Mouse (Mus musculus): Measurements from ENCODE around the gene Lbx1. TPM values are rescaled to one million over a fixed set of nuclear protein-coding genes. Genes with fewer than 3 reads are reported as not detected.
A peak's percentile ranks its signal among the peaks of the same experiment; 100 is the strongest.

Gene Lbx1
- total and polyA plus RNA-seq, 3 experiments: not detected

DNA sequence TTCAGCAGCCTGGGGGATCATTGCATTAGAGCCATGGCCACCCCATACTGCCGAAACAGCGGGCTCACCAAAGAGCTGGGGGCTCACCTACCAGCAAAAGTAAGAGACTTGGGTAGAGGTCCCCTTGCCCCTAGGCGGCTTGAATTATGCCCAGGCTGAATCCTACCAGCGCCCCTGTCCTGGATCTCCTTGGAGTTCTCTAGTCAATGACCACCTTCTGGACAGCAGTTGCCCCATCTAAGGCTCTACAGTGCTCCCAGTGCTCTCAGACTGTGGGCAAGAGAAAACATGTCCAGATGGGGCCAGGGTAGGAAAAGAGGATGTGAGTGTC is 6.4 kb upstream of the Lbx1 start:
- H3K36me3 ChIP-seq (replicated peaks): no peaks in the 10 kb centered on the region
- peaks cover 36% of the 10 kb centered on the region for H3K27me3 ChIP-seq (ENCODE audit: insufficient read depth, low read length)
- TF ChIP-seq GATA1 (IDR thresholded peaks at IDR 0.05; ENCODE audit: borderline replicate concordance, low read length) (no peak), TAL1 (conservative IDR thresholded peaks at IDR 0.05; ENCODE audit: low read depth, low read length) (no peak), GATA2 (IDR thresholded peaks at IDR 0.05; ENCODE audit: borderline replicate concordance, low read depth, low read length) (no peak), POLR2AphosphoS5 (IDR thresholded peaks at IDR 0.05; ENCODE audit: insufficient replicate concordance, low read depth, low read length) (no peak), CTCF (IDR thresholded peaks at IDR 0.05; ENCODE audit: low read depth, low read length) (no peak)
- DNase-seq (ENCODE audit: low spot score): no peak
- no peaks in the 10 kb centered on the region for H3K4me1 ChIP-seq (ENCODE audit: insufficient read depth, low read depth, low read length)
- H3K9me3 ChIP-seq (replicated peaks): no peaks in the 10 kb centered on the region
- no peak for ATAC-seq (ENCODE audit: extremely low read depth, insufficient number of reproducible peaks, low FRiP score, poor library complexity, severe bottlenecking)
- no peak overlapping the region for H3K4me3 ChIP-seq (ENCODE audit: low read depth, low read length)

DNA sequence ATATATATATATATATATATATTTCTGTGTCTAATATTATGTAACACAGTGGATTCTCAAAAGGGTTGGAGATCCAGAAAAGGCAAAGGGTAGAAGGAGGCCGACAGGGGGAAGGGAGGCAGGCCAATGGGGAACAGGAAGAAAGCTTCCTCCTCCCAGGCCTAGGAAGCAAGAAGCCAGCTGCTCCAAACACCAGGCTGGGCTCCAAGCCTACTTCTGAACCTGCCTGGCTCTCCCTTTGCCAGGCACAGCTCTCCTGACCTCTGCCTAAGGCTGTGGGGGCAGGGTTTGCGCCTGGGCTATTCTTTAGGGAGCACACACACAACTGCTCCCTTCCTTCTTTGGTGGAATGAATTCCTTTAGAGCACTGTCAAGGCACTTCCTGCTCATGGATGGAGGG is 4.4 kb upstream of the Lbx1 start:
- Histone ChIP-seq H3K4me1 (ENCODE audit: insufficient read depth, low read depth, low read length) (no peaks in the 10 kb centered on the region), H3K27me3 (ENCODE audit: insufficient read depth, low read length) (peaks cover 42% of the 10 kb centered on the region), H3K4me3 (ENCODE audit: low read depth, low read length) (no peak overlapping the region), H3K36me3 (replicated peaks) (no peaks in the 10 kb centered on the region), H3K9me3 (replicated peaks) (peaks cover 17% of the 10 kb centered on the region)
- no peak for DNase-seq (ENCODE audit: low spot score)
- TF ChIP-seq GATA1 (IDR thresholded peaks at IDR 0.05; ENCODE audit: borderline replicate concordance, low read length): no peak
- TF ChIP-seq GATA2 (IDR thresholded peaks at IDR 0.05; ENCODE audit: borderline replicate concordance, low read depth, low read length): no peak
- TF ChIP-seq POLR2AphosphoS5 (IDR thresholded peaks at IDR 0.05; ENCODE audit: insufficient replicate concordance, low read depth, low read length): no peak
- no peak for ATAC-seq (ENCODE audit: extremely low read depth, insufficient number of reproducible peaks, low FRiP score, poor library complexity, severe bottlenecking)

DNA sequence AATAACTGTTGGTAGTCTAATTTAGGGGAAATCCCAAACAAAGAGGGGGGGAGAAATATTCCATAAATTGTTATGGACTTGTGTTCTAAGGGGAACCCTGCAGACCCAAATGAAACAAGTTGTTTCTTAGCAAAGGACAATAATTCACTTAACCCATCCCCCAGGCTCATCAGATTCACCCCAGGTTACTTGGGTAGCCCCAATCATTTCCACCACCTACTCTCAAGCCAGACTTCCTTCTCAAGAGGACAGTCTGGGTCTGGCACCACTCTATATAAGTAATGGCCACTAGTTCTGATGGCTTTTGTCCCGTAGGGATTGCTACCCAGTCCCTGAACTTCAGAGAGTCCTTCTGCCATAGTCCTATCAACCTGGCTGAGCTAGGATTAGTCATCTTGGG is 3.6 kb upstream of the Lbx1 start:
- Histone ChIP-seq H3K9me3 (replicated peaks) (peaks cover 25% of the 10 kb centered on the region), H3K27me3 (ENCODE audit: insufficient read depth, low read length) (peaks cover 46% of the 10 kb centered on the region), H3K36me3 (replicated peaks) (no peaks in the 10 kb centered on the region), H3K4me1 (ENCODE audit: insufficient read depth, low read depth, low read length) (no peaks in the 10 kb centered on the region), H3K4me3 (ENCODE audit: low read depth, low read length) (no peak overlapping the region)
- no peak for ATAC-seq (ENCODE audit: extremely low read depth, insufficient number of reproducible peaks, low FRiP score, poor library complexity, severe bottlenecking)
- DNase-seq (ENCODE audit: low spot score): no peak
- no peak for TF ChIP-seq TAL1 (conservative IDR thresholded peaks at IDR 0.05; ENCODE audit: low read depth, low read length)
- no peak for TF ChIP-seq CTCF (IDR thresholded peaks at IDR 0.05; ENCODE audit: low read depth, low read length)
- TF ChIP-seq GATA1 (IDR thresholded peaks at IDR 0.05; ENCODE audit: borderline replicate concordance, low read length): no peak
- TF ChIP-seq GATA2 (IDR thresholded peaks at IDR 0.05; ENCODE audit: borderline replicate concordance, low read depth, low read length): no peak
- TF ChIP-seq POLR2AphosphoS5 (IDR thresholded peaks at IDR 0.05; ENCODE audit: insufficient replicate concordance, low read depth, low read length): no peak

DNA sequence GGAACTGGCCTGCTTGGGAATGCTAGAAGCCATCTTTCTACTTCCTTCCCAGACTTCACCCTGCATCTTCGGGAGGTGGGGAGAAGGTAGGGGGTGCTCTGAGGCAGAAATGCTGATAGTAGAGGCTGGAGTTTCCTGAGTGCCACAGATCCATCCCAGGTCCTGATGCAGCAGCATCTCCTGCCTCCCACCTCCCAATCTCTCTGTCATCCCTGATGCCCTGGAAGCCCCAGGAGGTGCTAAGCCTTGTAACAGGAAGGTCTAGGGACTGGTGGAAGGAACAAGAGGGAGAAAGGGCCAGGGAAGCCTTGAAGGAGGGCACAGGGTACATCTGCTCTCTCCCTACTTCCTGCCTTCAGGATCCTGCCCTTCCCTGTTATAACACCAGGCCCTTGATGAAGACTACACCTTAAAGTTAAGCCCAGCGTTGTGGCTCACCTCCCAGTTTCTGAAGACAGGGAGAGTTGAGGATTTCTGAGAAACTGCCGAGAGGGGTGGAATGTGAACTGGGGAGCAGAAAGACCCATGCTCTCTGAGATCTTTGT is 2.1 kb upstream of the Lbx1 start:
- peaks cover 44% of the 10 kb centered on the region for H3K27me3 ChIP-seq (ENCODE audit: insufficient read depth, low read length)
- DNase-seq (ENCODE audit: low spot score): no peak
- no peak overlapping the region for H3K4me3 ChIP-seq (ENCODE audit: low read depth, low read length)
- ATAC-seq (ENCODE audit: extremely low read depth, insufficient number of reproducible peaks, low FRiP score, poor library complexity, severe bottlenecking): no peak
- H3K4me1 ChIP-seq (ENCODE audit: insufficient read depth, low read depth, low read length): no peaks in the 10 kb centered on the region
- TF ChIP-seq GATA1 (IDR thresholded peaks at IDR 0.05; ENCODE audit: borderline replicate concordance, low read length): no peak
- no peak for TF ChIP-seq GATA2 (IDR thresholded peaks at IDR 0.05; ENCODE audit: borderline replicate concordance, low read depth, low read length)
- no peaks in the 10 kb centered on the region for H3K36me3 ChIP-seq (replicated peaks)
- H3K9me3 ChIP-seq (replicated peaks): peaks cover 34% of the 10 kb centered on the region

DNA sequence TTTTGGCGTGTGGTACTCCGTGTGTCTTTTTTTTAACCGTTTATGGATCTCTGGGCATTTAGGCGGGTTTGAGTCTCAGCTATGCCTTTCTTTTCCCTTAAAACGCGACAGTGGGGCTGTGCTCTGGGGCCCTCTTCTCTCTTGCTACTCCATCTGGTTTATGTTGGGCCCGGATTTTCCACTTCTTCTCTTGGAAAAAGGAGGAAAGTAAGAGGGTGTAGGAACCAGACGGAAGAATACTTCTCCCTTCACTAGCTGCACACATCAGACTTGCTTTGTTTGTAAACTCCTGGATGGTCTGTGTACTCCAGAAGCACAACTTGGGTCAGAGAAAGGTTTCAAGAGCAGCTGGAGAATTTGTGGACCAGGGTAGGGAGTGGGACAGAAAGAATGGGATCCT is 1.5 kb upstream of the Lbx1 start:
- no peak overlapping the region for H3K4me3 ChIP-seq (ENCODE audit: low read depth, low read length)
- no peaks in the 10 kb centered on the region for H3K4me1 ChIP-seq (ENCODE audit: insufficient read depth, low read depth, low read length)
- DNase-seq (ENCODE audit: low spot score) (no peak), ATAC-seq (ENCODE audit: extremely low read depth, insufficient number of reproducible peaks, low FRiP score, poor library complexity, severe bottlenecking) (no peak)
- peaks cover 40% of the 10 kb centered on the region for H3K9me3 ChIP-seq (replicated peaks)
- peaks cover 43% of the 10 kb centered on the region for H3K27me3 ChIP-seq (ENCODE audit: insufficient read depth, low read length)
- TF ChIP-seq POLR2AphosphoS5 (IDR thresholded peaks at IDR 0.05; ENCODE audit: insufficient replicate concordance, low read depth, low read length): no peak
- TF ChIP-seq GATA2 (IDR thresholded peaks at IDR 0.05; ENCODE audit: borderline replicate concordance, low read depth, low read length): no peak
- TF ChIP-seq GATA1 (IDR thresholded peaks at IDR 0.05; ENCODE audit: borderline replicate concordance, low read length): no peak
- no peak for TF ChIP-seq TAL1 (conservative IDR thresholded peaks at IDR 0.05; ENCODE audit: low read depth, low read length)
- TF ChIP-seq CTCF (IDR thresholded peaks at IDR 0.05; ENCODE audit: low read depth, low read length): no peak
- no peaks in the 10 kb centered on the region for H3K36me3 ChIP-seq (replicated peaks)

DNA sequence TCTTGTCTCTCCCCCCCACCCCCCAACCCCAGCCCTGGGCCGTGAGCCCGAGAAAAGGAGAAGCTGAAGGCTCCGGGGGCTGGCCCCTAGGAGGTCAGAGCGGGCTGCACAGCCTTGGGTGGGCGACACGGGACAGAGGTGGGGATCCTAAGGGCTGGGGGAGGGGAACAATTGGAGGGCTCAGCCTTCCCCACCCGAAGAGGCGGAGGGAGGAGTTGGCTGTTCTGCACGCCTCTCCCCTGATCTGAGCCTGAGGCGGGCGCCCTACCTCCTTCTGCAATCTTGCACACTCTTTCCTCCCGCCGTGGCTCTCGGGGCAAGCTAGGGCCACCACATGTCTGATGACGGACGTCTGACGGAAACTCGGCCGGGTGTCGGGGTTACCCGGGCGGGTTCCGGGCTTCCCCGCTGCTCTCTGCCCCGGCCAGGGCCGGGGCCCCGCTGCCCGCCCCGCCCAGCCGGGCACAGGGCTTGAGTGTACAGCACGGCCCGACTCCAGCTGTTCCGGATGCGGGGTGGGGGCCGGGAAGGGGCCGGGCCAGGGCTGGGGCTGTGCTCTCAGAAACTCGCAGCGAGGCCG is 841 bp upstream of the Lbx1 start:
- no peak for DNase-seq (ENCODE audit: low spot score)

DNA sequence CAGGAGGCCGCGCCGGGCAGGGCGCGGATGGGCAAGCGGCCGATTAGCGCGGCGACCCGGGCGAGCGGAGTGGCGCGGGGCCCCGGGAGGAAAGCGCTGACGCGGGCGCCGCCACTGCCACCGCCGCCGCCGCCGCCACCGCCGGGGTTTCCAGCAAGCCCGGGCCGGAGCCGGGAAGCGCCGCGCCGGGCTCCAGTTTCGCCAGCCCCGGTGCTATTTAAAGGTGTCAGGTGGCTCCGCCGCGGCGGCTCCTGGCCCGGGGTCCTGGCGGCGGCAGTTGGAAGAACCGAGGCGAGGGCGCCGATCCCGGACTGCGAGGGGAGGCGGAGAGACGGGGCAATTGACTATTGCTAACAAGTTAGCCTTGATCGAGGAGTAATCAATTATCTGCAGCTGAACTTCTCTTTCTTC is 276 bp downstream of the Lbx1 start:
- H3K4me3 ChIP-seq (ENCODE audit: low read depth, low read length): peak overlapping the region; percentile 33; the same call in 1 of the 2 replicates
- DNase-seq (ENCODE audit: low spot score): no peak
- no peaks in the 10 kb centered on the region for H3K36me3 ChIP-seq (replicated peaks)
- H3K27me3 ChIP-seq (ENCODE audit: insufficient read depth, low read length): peaks cover 43% of the 10 kb centered on the region
- H3K4me1 ChIP-seq (ENCODE audit: insufficient read depth, low read depth, low read length): no peaks in the 10 kb centered on the region
- H3K9me3 ChIP-seq (replicated peaks): peaks cover 54% of the 10 kb centered on the region
- no peak for TF ChIP-seq TAL1 (conservative IDR thresholded peaks at IDR 0.05; ENCODE audit: low read depth, low read length)
- TF ChIP-seq GATA1 (IDR thresholded peaks at IDR 0.05; ENCODE audit: borderline replicate concordance, low read length): no peak
- TF ChIP-seq CTCF (IDR thresholded peaks at IDR 0.05; ENCODE audit: low read depth, low read length): no peak
- TF ChIP-seq POLR2AphosphoS5 (IDR thresholded peaks at IDR 0.05; ENCODE audit: insufficient replicate concordance, low read depth, low read length): no peak
- no peak for TF ChIP-seq GATA2 (IDR thresholded peaks at IDR 0.05; ENCODE audit: borderline replicate concordance, low read depth, low read length)
- no peak for ATAC-seq (ENCODE audit: extremely low read depth, insufficient number of reproducible peaks, low FRiP score, poor library complexity, severe bottlenecking)

More for the DNA sequence above, 841 bp upstream of the Lbx1 start:
- Histone ChIP-seq H3K27me3 (ENCODE audit: insufficient read depth, low read length) (peaks cover 45% of the 10 kb centered on the region), H3K36me3 (replicated peaks) (no peaks in the 10 kb centered on the region), H3K4me1 (ENCODE audit: insufficient read depth, low read depth, low read length) (no peaks in the 10 kb centered on the region), H3K4me3 (ENCODE audit: low read depth, low read length) (no peak overlapping the region), H3K9me3 (replicated peaks) (peaks cover 47% of the 10 kb centered on the region)
- no peak for ATAC-seq (ENCODE audit: extremely low read depth, insufficient number of reproducible peaks, low FRiP score, poor library complexity, severe bottlenecking)
- TF ChIP-seq CTCF (IDR thresholded peaks at IDR 0.05; ENCODE audit: low read depth, low read length) (no peak), GATA2 (IDR thresholded peaks at IDR 0.05; ENCODE audit: borderline replicate concordance, low read depth, low read length) (no peak)
